Mouse (Mus musculus) kidney, embryonic 14.5 days (tissue): ENCODE data around the gene BC048562. TPM values are rescaled to one million over a fixed set of nuclear protein-coding genes. Genes with fewer than 3 reads are reported as not detected.
A peak's percentile ranks its signal among the peaks of the same experiment; 100 is the strongest.

Experiments
- ATAC-seq: fragments of 200-750 bp; cut with Nextera tagmentation; 2 replicates; pipeline ENCODE4 v1.8.0; 2017; ENCODE audit warnings: moderate number of reproducible peaks, mild to moderate bottlenecking, moderate TSS enrichment, moderate library complexity; ENCODE audit not compliant: low FRiP score, low TSS enrichment
- H3K27ac ChIP-seq: fragments of 300-500 bp; sonication (generic); 2 replicates; pipeline ENCODE4 v1.5.1; 2014; ENCODE audit warnings: low read depth, mild to moderate bottlenecking, low read length, moderate library complexity, mixed read lengths
- H3K27me3 ChIP-seq: fragments of 300-500 bp; sonication (generic); 2 replicates; pipeline ENCODE4 v1.6.1; 2014; ENCODE audit warnings: mild to moderate bottlenecking, low read length; ENCODE audit not compliant: control insufficient read depth, insufficient read depth
- H3K36me3 ChIP-seq: fragments of 300-500 bp; sonication (generic); 2 replicates; pipeline ENCODE4 v1.6.1; 2014; ENCODE audit warnings: low read length, mixed read lengths; ENCODE audit not compliant: control insufficient read depth, insufficient read depth
- H3K4me1 ChIP-seq: fragments of 300-500 bp; sonication (generic); 2 replicates; pipeline ENCODE4 v1.6.1; 2014; ENCODE audit warnings: low read length, mixed read lengths; ENCODE audit not compliant: control insufficient read depth, insufficient read depth
- H3K4me2 ChIP-seq: fragments of 300-500 bp; sonication (generic); replicated peaks from 2 replicates; pipeline ENCODE4 v1.6.1; 2014; ENCODE audit warnings: low read depth, mild to moderate bottlenecking, low read length
- H3K4me3 ChIP-seq: fragments of 300-500 bp; sonication (generic); 2 replicates; pipeline ENCODE4 v1.5.1; 2014; ENCODE audit warnings: mild to moderate bottlenecking, low read length
- H3K9ac ChIP-seq: fragments of 300-500 bp; sonication (generic); 2 replicates; pipeline ENCODE4 v1.6.1; 2014; ENCODE audit warnings: low read depth, mild to moderate bottlenecking, low read length, moderate library complexity
- H3K9me3 ChIP-seq: fragments of 300-500 bp; sonication (generic); 2 replicates; pipeline ENCODE4 v1.6.1; 2016; ENCODE audit warnings: low read length; ENCODE audit not compliant: control insufficient read depth
- WGBS: fragments of 180-500 bp; shearing (Covaris S2); extraction: QIAGEN DNeasy Blood & Tissue Kit; methylation state at CpG from one replicate; pipeline ENCODE4 v1.1.7; 2014; 5-methylcytosine and 5-hydroxymethylcytosine counted together
- polyA plus RNA-seq: library from polyadenylated mRNA; unstranded; fragments of >200 nt; fragmentation: Nextera tagmentation; extraction: Ambion mirVana; gene quantifications from 2 replicates; pipeline ENCODE4 v1.2.1, GENCODE M21; 2014

BC048562 gene
- polyA plus RNA-seq, 1 experiment from 2014 or later = not detected

- WGBS = 80% methylated on average over 4 of the region's 4 CpGs
- Histone ChIP-seq H3K27me3 (no peaks in the 10 kb centered on the region), H3K4me1 (peaks cover 20% of the 10 kb centered on the region; the same call in 1 of the 2 replicates), H3K9ac (peak overlapping the region; percentile 70; the same call in 1 of the 2 replicates), H3K4me2 (no peak overlapping the region), H3K36me3 (no peaks in the 10 kb centered on the region; the same call in 1 of the 2 replicates), H3K27ac (no peak overlapping the region; the same call in 1 of the 2 replicates), H3K9me3 (no peaks in the 10 kb centered on the region), H3K4me3 (no peak overlapping the region)
- ATAC-seq = no peak
Observed at GRCm38 (mm10) chr9:108453458-108453857, 17.2 kb downstream of the BC048562 start.

GRCm38 (mm10) chr9:108454429-108454828 lies 18.1 kb downstream of the BC048562 start:
- Histone ChIP-seq H3K4me1 (peaks cover 19% of the 10 kb centered on the region; the same call in 1 of the 2 replicates), H3K4me2 (no peak overlapping the region), H3K9ac (peak overlapping the region; percentile 4; the same call in 1 of the 2 replicates), H3K4me3 (no peak overlapping the region), H3K36me3 (no peaks in the 10 kb centered on the region), H3K27me3 (no peaks in the 10 kb centered on the region), H3K9me3 (no peaks in the 10 kb centered on the region), H3K27ac (no peak overlapping the region)
- 86% methylated on average over 6 of the region's 6 CpGs for WGBS
- ATAC-seq = no peak

- Histone ChIP-seq H3K27ac (no peak overlapping the region), H3K9me3 (no peaks in the 10 kb centered on the region), H3K4me2 (no peak overlapping the region), H3K4me3 (no peak overlapping the region), H3K27me3 (no peaks in the 10 kb centered on the region), H3K9ac (no peak overlapping the region), H3K36me3 (no peaks in the 10 kb centered on the region), H3K4me1 (peaks cover 5% of the 10 kb centered on the region; the same call in 1 of the 2 replicates)
- 71% methylated on average over 12 of the region's 12 CpGs for WGBS
- no peak for ATAC-seq
Observed at GRCm38 (mm10) chr9:108455747-108456571, 19.7 kb downstream of the BC048562 start.

- H3K9me3 ChIP-seq = no peaks in the 10 kb centered on the region
- no peaks in the 10 kb centered on the region for H3K36me3 ChIP-seq
- H3K4me1 ChIP-seq = peaks cover 6% of the 10 kb centered on the region
- H3K27ac ChIP-seq = no peak overlapping the region
- H3K27me3 ChIP-seq = no peaks in the 10 kb centered on the region
- WGBS = 88% methylated on average over 10 of the region's 10 CpGs
- no peak overlapping the region for H3K9ac ChIP-seq
- no peak for ATAC-seq
- no peak overlapping the region for H3K4me3 ChIP-seq
- no peak overlapping the region for H3K4me2 ChIP-seq
Observed at GRCm38 (mm10) chr9:108456953-108457352, 20.7 kb downstream of the BC048562 start.

GRCm38 (mm10) chr9:108459939-108460318 lies 23.6 kb downstream of the BC048562 start:
- Histone ChIP-seq H3K27ac (peak overlapping the region; percentile 93), H3K4me1 (peaks cover 14% of the 10 kb centered on the region), H3K36me3 (peaks cover 21% of the 10 kb centered on the region), H3K4me2 (peak overlapping the region; percentile 86), H3K4me3 (peak overlapping the region; percentile 87), H3K9ac (no peak overlapping the region), H3K9me3 (no peaks in the 10 kb centered on the region), H3K27me3 (no peaks in the 10 kb centered on the region)
- ATAC-seq = no peak
- 91% methylated on average over 1 of the region's 1 CpGs for WGBS

- Histone ChIP-seq H3K4me1 (peaks cover 14% of the 10 kb centered on the region), H3K4me2 (peak within 1 kb of the TSS; percentile 86), H3K36me3 (peaks cover 28% of the 10 kb centered on the region), H3K9ac (peak within 1 kb of the TSS; percentile 88), H3K27me3 (no peaks in the 10 kb centered on the region), H3K4me3 (peak within 1 kb of the TSS; percentile 87), H3K27ac (peak within 1 kb of the TSS; percentile 93), H3K9me3 (no peaks in the 10 kb centered on the region)
- under 1% methylated on average over 46 of the region's 52 CpGs for WGBS
- ATAC-seq = peak; percentile 88
Observed at GRCm38 (mm10) chr9:108460319-108461178, 24.3 kb downstream of the BC048562 start, which contains the start of gene Ccdc71. Ccdc71 (plus strand) TSS chr9:108460527.

GRCm38 (mm10) chr9:108461181-108461631 lies 24.9 kb downstream of the BC048562 start, which contains the start of gene Klhdc8b:
Klhdc8b (minus strand) TSS chr9:108461581.
- Histone ChIP-seq H3K27me3 (no peaks in the 10 kb centered on the region), H3K9me3 (no peaks in the 10 kb centered on the region), H3K27ac (peak within 1 kb of the TSS; percentile 93), H3K4me1 (peaks cover 14% of the 10 kb centered on the region), H3K36me3 (peaks cover 32% of the 10 kb centered on the region), H3K4me3 (peak within 1 kb of the TSS; percentile 87), H3K9ac (peak within 1 kb of the TSS; percentile 88), H3K4me2 (peak within 1 kb of the TSS; percentile 86)
- 18% methylated on average over 11 of the region's 11 CpGs for WGBS
- peak; percentile 14; the same call in 1 of the 2 replicates for ATAC-seq

- peaks cover 14% of the 10 kb centered on the region for H3K4me1 ChIP-seq
- ATAC-seq = no peak
- H3K27me3 ChIP-seq = no peaks in the 10 kb centered on the region
- peak overlapping the region; percentile 87 for H3K4me3 ChIP-seq
- peak overlapping the region; percentile 86 for H3K4me2 ChIP-seq
- peak overlapping the region; percentile 93; the same call in 1 of the 2 replicates for H3K27ac ChIP-seq
- 86% methylated on average over 5 of the region's 5 CpGs for WGBS
- H3K9me3 ChIP-seq = no peaks in the 10 kb centered on the region
- H3K36me3 ChIP-seq = peaks cover 35% of the 10 kb centered on the region
- peak overlapping the region; percentile 88; the same call in 1 of the 2 replicates for H3K9ac ChIP-seq
Observed at GRCm38 (mm10) chr9:108461675-108462074, 25.4 kb downstream of the BC048562 start.
